Mouse (Mus musculus): ENCODE data around the gene Rabgap1l.

DNA sequence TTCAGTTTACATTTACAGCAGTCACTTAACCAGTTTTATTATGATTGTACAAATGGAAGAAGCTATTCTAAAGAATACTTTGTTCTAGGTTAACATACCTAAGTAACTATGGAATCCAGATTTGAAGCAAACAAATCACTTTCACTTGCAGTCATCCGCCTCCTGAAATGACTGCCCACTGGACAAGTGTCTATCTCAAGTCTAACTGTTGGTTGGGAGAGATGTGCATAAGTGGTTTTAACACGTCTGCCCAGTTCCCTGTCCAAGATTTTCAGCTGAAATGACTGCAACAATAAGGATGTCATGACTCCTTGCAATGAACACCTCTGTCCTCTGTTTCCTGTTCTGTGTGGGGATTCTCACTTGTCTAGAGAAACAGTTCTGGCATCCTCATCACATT lies 27.4 kb downstream of the Rabgap1l start:
- no peak for TF ChIP-seq CTCF (conservative IDR thresholded peaks at IDR 0.05; ENCODE audit: low read length)
- TF ChIP-seq NANOG (IDR thresholded peaks at IDR 0.05; ENCODE audit: borderline replicate concordance, low read length): no peak
- no peak for TF ChIP-seq POU5F1 (IDR thresholded peaks at IDR 0.05; ENCODE audit: borderline replicate concordance, low read length)

All from E14TG2a.4 (cell line).